Mouse (Mus musculus): ENCODE measurements around the gene R3hdm4.
"Not testable (repeated sequence)": the region's sequence is repeated elsewhere in the genome, so short reads cannot be mapped to it uniquely, and the experiment has no call there.

Gene R3hdm4

GRCm38 (mm10) chr10:79920958-79921535 lies at the start of gene R3hdm4:
Gene R3hdm4, minus strand, starts transcription at chr10:79921208.
- no peak for DNase-seq (ENCODE audit: extremely low read depth, insufficient read length, low spot score)

- no peak for DNase-seq (ENCODE audit: extremely low read depth, insufficient read length, low spot score)
Measured at GRCm38 (mm10) chr10:79970415-79971182, 49.6 kb upstream of the R3hdm4 start, which contains the start of gene Grin3b. Gene Grin3b, plus strand, starts transcription at chr10:79970715.

- DNase-seq (ENCODE audit: extremely low read depth, insufficient read length, low spot score) = no peak
Measured at GRCm38 (mm10) chr10:79969124-79969568, 48.1 kb upstream of the R3hdm4 start.

GRCm38 (mm10) chr10:79968181-79968580 lies 47.2 kb upstream of the R3hdm4 start:
- no peak for DNase-seq (ENCODE audit: extremely low read depth, insufficient read length, low spot score)

- DNase-seq (ENCODE audit: extremely low read depth, insufficient read length, low spot score) = no peak
Measured at GRCm38 (mm10) chr10:79966886-79967400, 45.9 kb upstream of the R3hdm4 start.

- no peak for DNase-seq (ENCODE audit: extremely low read depth, insufficient read length, low spot score)
Measured at GRCm38 (mm10) chr10:79965325-79965724, 44.3 kb upstream of the R3hdm4 start.

- DNase-seq (ENCODE audit: extremely low read depth, insufficient read length, low spot score) = no peak
Measured at GRCm38 (mm10) chr10:79964727-79965126, 43.7 kb upstream of the R3hdm4 start.

- no peak for DNase-seq (ENCODE audit: extremely low read depth, insufficient read length, low spot score)
Measured at GRCm38 (mm10) chr10:79960671-79961294, 39.8 kb upstream of the R3hdm4 start.

GRCm38 (mm10) chr10:79959847-79960601 lies 39.0 kb upstream of the R3hdm4 start, which contains the start of gene Wdr18:
Gene Wdr18, plus strand, starts transcription at chr10:79960152.
- peak; percentile 98 for DNase-seq (ENCODE audit: extremely low read depth, insufficient read length, low spot score)

GRCm38 (mm10) chr10:79959412-79959811 lies 38.4 kb upstream of the R3hdm4 start:
- not testable (repeated sequence) for DNase-seq (ENCODE audit: extremely low read depth, insufficient read length, low spot score)

GRCm38 (mm10) chr10:79958140-79958816 lies 37.3 kb upstream of the R3hdm4 start:
- DNase-seq (ENCODE audit: extremely low read depth, insufficient read length, low spot score) = peak; percentile 65

GRCm38 (mm10) chr10:79956643-79957154 lies 35.7 kb upstream of the R3hdm4 start:
- DNase-seq (ENCODE audit: extremely low read depth, insufficient read length, low spot score) = no peak

GRCm38 (mm10) chr10:79955691-79956090 lies 34.7 kb upstream of the R3hdm4 start:
- no peak for DNase-seq (ENCODE audit: extremely low read depth, insufficient read length, low spot score)

- DNase-seq (ENCODE audit: extremely low read depth, insufficient read length, low spot score) = no peak
Measured at GRCm38 (mm10) chr10:79953946-79954345, 32.9 kb upstream of the R3hdm4 start.

- peak; percentile 68 for DNase-seq (ENCODE audit: extremely low read depth, insufficient read length, low spot score)
Measured at GRCm38 (mm10) chr10:79950661-79951060, 29.7 kb upstream of the R3hdm4 start.

GRCm38 (mm10) chr10:79949873-79950272 lies 28.9 kb upstream of the R3hdm4 start:
- DNase-seq (ENCODE audit: extremely low read depth, insufficient read length, low spot score) = no peak

GRCm38 (mm10) chr10:79947502-79947901 lies 26.5 kb upstream of the R3hdm4 start:
- no peak for DNase-seq (ENCODE audit: extremely low read depth, insufficient read length, low spot score)

GRCm38 (mm10) chr10:79946752-79947322 lies 25.8 kb upstream of the R3hdm4 start:
- no peak for DNase-seq (ENCODE audit: extremely low read depth, insufficient read length, low spot score)

GRCm38 (mm10) chr10:79945507-79946234 lies 24.7 kb upstream of the R3hdm4 start:
- no peak for DNase-seq (ENCODE audit: extremely low read depth, insufficient read length, low spot score)
